Mouse (Mus musculus) erythroblast, embryonic 14.5 days (primary cell): ENCODE measurements around the gene Ccdc117. TPM values are rescaled to one million over a fixed set of nuclear protein-coding genes. Genes with fewer than 3 reads are reported as not detected.

Experiments
- H3K27me3 ChIP-seq: 2 replicates; pipeline ENCODE4 v1.6.1; 2012; ENCODE audit warnings: inconsistent platforms; ENCODE audit not compliant: control insufficient read depth
- H3K36me3 ChIP-seq: 2 replicates; pipeline ENCODE4 v1.6.1; 2012; ENCODE audit warnings: mild to moderate bottlenecking, inconsistent platforms; ENCODE audit not compliant: control insufficient read depth
- H3K4me1 ChIP-seq: 2 replicates; pipeline ENCODE4 v1.6.1; 2012; ENCODE audit warnings: inconsistent platforms; ENCODE audit not compliant: control insufficient read depth
- H3K4me3 ChIP-seq: replicated peaks from 2 replicates; pipeline ENCODE3; 2012; ENCODE audit warnings: moderate library complexity, mild to moderate bottlenecking, inconsistent platforms
- H3K9me3 ChIP-seq: 2 replicates; pipeline ENCODE4 v1.6.1; 2012; ENCODE audit warnings: low read length, inconsistent platforms, mixed read lengths; ENCODE audit not compliant: control insufficient read depth
- GATA1 ChIP-seq: IDR thresholded peaks from 2 replicates; pipeline ENCODE4 v1.6.1; 2012; ENCODE audit warnings: low read length, inconsistent platforms, mixed read lengths
- TAL1 ChIP-seq: IDR thresholded peaks from 3 replicates; pipeline ENCODE4 v1.6.1; 2012; ENCODE audit warnings: low read length, inconsistent platforms, mixed read lengths
- polyA plus RNA-seq: library from polyadenylated mRNA; stranded (reverse); fragments of >175 nt; gene quantifications from 2 replicates; pipeline ENCODE4 v1.2.3, GENCODE M21; 2012

Ccdc117 gene
- polyA plus RNA-seq, 1 experiment = 0.18 TPM

DNA sequence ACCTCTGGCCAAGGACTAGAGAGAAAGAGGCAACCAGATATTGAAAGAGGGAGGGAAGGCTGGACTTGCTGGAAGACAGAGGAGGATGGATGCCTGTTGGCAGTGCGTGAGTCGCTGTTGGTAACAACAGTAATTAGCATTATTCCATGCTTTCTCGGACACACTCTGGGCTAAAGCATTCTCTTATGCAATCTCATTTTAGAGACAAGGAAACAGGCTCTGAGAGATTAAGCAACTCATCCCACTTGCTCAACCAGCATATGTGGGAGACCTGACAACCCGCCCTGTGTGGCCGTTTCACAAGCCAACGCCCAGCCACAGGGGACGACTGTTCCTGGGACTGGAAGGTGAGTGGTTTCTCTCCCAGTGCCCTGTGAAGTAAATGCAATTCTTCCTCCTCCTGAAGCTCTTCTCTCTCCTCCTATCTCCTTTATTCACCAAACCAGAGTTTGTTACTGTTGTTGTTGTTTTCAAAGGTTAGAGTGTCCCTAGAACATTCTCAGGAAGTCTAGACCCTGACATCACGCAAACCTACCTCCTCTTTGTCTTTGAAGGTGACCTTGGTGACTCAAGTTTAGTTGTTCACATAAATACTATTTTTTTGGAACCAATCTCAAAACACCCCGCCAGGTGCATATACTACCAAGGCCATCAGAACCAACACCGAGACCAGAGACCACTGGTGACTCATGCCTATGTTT is 39.5 kb downstream of the Ccdc117 start:
- H3K4me3 ChIP-seq = no peak overlapping the region
- peaks cover 6% of the 10 kb centered on the region for H3K4me1 ChIP-seq
- no peaks in the 10 kb centered on the region for H3K9me3 ChIP-seq
- no peaks in the 10 kb centered on the region for H3K27me3 ChIP-seq
- no peaks in the 10 kb centered on the region for H3K36me3 ChIP-seq
- TF ChIP-seq GATA1 (no peak), TAL1 (no peak)

DNA sequence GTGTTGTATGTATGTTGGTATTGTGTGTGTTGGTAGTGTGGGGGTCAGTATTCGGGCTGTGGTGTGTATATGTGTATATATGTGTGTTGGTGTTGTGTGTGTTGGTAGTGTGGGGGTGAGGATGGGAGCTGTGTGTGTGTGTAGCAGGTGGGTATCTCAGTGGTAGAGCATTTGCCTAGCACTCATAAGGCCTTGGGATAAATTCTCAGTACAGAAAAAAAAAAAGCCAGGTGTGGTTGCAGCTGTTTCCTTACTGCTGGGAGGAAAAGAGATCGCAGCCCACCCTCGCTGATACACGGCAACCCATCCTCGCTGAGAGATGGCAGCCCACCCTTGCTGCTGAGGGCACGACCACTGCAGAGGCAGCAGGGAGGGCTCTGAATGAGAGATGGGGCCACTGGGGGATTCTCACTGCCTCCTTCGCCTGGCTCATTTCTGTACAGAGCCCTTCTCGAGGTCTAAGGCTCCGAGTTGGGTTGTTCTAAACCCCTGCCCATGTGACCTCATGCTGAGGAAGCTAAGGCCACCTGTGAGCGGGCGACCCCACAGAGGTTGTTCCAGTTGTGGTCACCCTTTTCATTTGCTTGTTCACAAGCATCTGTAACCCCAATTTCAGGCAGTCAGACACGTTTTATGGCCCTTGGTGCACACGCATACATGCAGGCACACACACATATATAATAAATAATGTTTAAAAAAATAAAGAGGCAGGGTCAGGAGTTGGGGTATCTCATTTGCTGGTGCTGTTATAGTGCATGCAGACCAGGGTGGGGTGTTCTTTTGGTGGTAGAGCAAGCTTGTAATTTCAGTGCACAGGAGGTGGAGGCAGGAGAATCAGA is 40.9 kb downstream of the Ccdc117 start:
- H3K9me3 ChIP-seq = peaks cover 2% of the 10 kb centered on the region; the same call in 1 of the 2 replicates
- TF ChIP-seq GATA1 = no peak
- no peak for TF ChIP-seq TAL1
- no peaks in the 10 kb centered on the region for H3K27me3 ChIP-seq
- no peak overlapping the region for H3K4me3 ChIP-seq
- no peaks in the 10 kb centered on the region for H3K36me3 ChIP-seq
- H3K4me1 ChIP-seq = peaks cover 6% of the 10 kb centered on the region

DNA sequence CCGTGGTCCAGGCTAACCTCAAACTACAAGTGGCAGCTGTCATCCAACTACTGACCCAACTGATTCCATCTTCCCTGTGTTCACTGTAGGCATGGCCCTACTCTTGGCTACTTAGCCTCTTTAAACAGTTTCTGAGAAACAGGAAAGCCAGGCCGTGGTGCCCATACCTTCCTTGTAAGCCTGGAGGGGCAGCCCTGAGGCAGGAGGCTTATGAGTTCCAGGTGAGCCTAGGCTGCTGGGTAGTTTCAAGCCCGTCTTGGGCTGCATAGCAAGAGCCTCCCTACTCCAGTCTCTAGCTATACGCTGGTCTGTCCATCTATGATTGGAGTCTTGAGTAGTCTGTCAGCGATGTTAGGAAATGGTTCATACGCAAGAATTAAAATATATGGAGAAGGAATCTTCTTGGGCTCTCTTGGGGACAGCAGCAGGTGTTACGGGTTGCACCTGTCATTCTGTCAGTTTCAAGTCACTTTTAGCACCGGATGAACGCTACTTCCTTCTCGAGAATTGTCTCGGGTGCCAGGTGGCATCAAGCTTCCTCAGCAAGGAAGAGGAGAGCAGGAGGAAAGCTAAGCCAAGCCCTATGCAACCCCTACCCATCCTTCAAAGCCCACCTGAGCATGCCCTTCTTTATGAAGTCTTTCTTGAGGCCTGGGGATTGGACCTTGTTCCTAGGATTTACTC is 41.9 kb downstream of the Ccdc117 start:
- H3K4me3 ChIP-seq = no peak overlapping the region

DNA sequence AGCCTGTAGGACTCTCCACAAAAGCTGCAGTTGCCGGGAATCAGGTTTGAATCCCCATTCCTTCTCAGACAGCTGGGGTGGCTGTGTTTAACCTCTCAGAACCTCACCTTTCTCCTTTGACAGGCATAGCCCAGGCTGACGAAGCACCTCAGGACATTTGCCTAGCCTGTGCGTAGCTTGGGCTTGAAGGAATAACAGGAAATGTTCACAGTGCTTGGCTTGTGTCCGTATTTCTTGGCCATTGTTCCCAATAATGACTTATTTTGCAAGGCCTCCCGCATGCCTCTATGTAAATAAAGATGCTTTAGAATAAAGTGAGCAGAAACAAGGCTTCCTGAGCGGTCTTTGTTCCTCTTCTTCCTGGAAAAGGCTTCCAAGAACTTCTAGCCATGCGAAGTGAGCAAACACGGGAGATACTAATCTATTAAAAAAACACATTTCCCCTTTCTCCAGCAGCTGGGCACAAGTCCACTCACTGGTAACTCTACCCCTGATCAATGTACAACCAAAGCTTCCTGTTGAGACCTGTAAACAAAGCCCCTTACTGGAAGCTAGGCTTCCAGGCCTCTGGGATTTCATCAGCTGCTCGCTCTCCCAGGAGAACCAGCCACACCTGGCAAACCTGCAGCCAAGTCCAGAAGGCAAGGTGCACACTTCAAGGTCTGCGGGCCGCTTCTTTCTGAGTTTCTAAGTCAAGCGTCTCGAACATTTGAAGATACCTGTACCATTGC is 42.9 kb downstream of the Ccdc117 start:
- no peak overlapping the region for H3K4me3 ChIP-seq
- no peaks in the 10 kb centered on the region for H3K36me3 ChIP-seq
- H3K27me3 ChIP-seq = no peaks in the 10 kb centered on the region
- TF ChIP-seq TAL1 (no peak), GATA1 (no peak)
- peaks cover 2% of the 10 kb centered on the region; the same call in 1 of the 2 replicates for H3K9me3 ChIP-seq
- H3K4me1 ChIP-seq = peaks cover 2% of the 10 kb centered on the region; the same call in 1 of the 2 replicates

More for the DNA sequence above, 41.9 kb downstream of the Ccdc117 start:
- TF ChIP-seq GATA1 = no peak
- no peak for TF ChIP-seq TAL1
- no peaks in the 10 kb centered on the region for H3K27me3 ChIP-seq
- peaks cover 2% of the 10 kb centered on the region; the same call in 1 of the 2 replicates for H3K9me3 ChIP-seq
- peaks cover 2% of the 10 kb centered on the region; the same call in 1 of the 2 replicates for H3K4me1 ChIP-seq
- H3K36me3 ChIP-seq = no peaks in the 10 kb centered on the region

DNA sequence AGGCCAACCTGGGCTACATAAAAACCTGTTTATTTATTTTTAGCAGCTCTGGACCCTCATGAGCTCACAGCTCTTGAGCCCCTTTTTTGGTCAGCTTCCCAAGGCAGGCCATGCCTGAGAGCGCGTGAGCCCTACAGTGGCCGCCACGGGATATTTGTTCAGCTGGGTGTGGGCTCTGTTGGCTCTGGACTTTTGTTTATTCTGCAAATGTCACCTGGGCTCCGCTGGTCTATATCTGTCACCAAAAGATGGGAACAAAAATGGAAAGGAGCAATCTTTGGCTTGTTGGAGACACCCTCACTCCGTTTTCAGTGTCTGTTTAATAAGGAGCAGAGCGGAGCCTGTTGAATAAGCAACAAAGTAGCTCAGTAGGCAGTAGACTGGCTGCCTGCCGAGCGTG is 43.6 kb downstream of the Ccdc117 start:
- peaks cover 2% of the 10 kb centered on the region; the same call in 1 of the 2 replicates for H3K4me1 ChIP-seq
- no peak for TF ChIP-seq GATA1
- TF ChIP-seq TAL1 = no peak

DNA sequence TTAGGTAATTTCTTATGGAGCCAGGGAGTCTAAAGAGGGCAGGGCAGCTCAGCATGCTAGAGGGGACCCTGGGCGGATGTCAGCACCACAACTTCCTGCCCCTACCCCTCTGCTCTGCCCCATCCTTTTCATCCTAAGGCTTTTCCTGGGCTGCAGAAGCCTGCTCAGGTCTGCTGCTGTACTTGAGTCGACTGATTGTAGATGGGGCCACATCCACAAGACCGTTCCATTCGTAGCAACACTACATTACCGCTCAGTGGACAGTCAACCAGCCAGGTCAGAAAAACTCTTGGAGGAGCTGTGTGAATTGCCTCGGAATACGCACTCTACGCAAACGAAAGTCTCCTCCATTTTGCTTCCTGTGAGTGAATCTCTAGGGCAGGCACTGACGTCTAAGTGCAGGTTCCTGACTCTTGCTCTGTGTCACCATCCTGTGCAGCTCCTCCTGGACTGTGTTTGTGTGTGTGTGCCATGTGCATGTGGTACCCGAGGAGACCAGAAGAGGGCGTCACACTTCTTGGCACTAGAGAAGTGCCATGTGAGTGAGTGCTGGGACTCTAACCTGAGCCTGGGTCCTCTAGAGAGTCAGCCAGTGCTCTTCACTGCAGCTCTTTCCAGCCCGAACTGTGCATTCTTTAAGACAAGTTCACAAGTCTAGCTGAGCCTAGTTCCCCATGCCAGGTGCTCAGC is 45.3 kb downstream of the Ccdc117 start:
- no peaks in the 10 kb centered on the region for H3K4me1 ChIP-seq
- H3K9me3 ChIP-seq = peaks cover 2% of the 10 kb centered on the region; the same call in 1 of the 2 replicates
- no peaks in the 10 kb centered on the region for H3K36me3 ChIP-seq
- H3K27me3 ChIP-seq = no peaks in the 10 kb centered on the region
- no peak for TF ChIP-seq TAL1
- TF ChIP-seq GATA1 = no peak
- no peak overlapping the region for H3K4me3 ChIP-seq

More for the DNA sequence above, 43.6 kb downstream of the Ccdc117 start:
- Histone ChIP-seq H3K4me3 (no peak overlapping the region), H3K36me3 (no peaks in the 10 kb centered on the region), H3K27me3 (no peaks in the 10 kb centered on the region), H3K9me3 (peaks cover 2% of the 10 kb centered on the region; the same call in 1 of the 2 replicates)

DNA sequence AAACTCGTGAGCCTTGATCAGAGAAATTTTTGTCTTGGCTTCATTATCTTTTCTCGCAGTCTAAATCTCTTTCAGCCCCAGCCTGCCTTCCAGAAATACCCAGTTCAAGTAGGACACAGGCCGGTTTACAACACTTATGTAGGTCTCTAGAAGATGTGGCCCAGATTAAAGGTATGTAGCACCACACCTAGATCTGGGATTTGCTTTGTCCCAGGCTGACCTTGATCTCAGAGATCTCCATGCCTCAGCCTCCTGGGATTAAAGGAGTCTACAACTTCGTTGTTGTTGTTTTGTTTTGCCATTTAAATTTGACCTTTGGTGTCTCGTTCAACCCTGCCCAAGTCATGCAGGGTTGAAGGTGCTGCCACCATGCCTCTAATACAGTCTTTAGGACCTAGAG is 46.1 kb downstream of the Ccdc117 start:
- no peaks in the 10 kb centered on the region for H3K36me3 ChIP-seq
- no peak overlapping the region for H3K4me3 ChIP-seq
- H3K27me3 ChIP-seq = no peaks in the 10 kb centered on the region
- peaks cover 2% of the 10 kb centered on the region; the same call in 1 of the 2 replicates for H3K9me3 ChIP-seq
- no peaks in the 10 kb centered on the region for H3K4me1 ChIP-seq
- TF ChIP-seq TAL1 (no peak), GATA1 (no peak)
